Mouse (Mus musculus) myocyte (in vitro differentiated cells): ENCODE measurements around the gene Thap7. TPM values are rescaled to one million over a fixed set of nuclear protein-coding genes. Genes with fewer than 3 reads are reported as not detected.

Experiments used
- H3K27me3 ChIP-seq: one replicate; pipeline ENCODE4 v1.6.1; 2011; ENCODE audit not compliant: control insufficient read depth, insufficient read depth, insufficient read length
- H3K36me3 ChIP-seq: one replicate; pipeline ENCODE4 v1.6.1; 2011; ENCODE audit not compliant: control insufficient read depth, insufficient read depth
- H3K4me2 ChIP-seq: one replicate; pipeline ENCODE4 v1.6.1; 2011; ENCODE audit warnings: low read depth, control low read depth
- H3K4me3 ChIP-seq: one replicate; pipeline ENCODE4 v1.5.1; 2011; ENCODE audit warnings: mild to moderate bottlenecking, control low read depth, moderate library complexity
- H3K79me2 ChIP-seq: one replicate; pipeline ENCODE4 v1.6.1; 2011; ENCODE audit not compliant: control insufficient read depth, insufficient read depth
- H3ac ChIP-seq: one replicate; pipeline ENCODE4 v1.6.1; 2011; ENCODE audit not compliant: control insufficient read depth, insufficient read length
- CEBPB ChIP-seq: IDR thresholded peaks from 2 replicates; pipeline ENCODE4 v1.6.1; 2011; ENCODE audit warnings: mild to moderate bottlenecking, moderate library complexity; ENCODE audit not compliant: poor library complexity, insufficient read depth, severe bottlenecking
- E2F4 ChIP-seq: IDR thresholded peaks from one replicate; pipeline ENCODE4 v1.6.1; 2011; ENCODE audit warnings: mild to moderate bottlenecking, control low read depth, moderate library complexity; ENCODE audit not compliant: insufficient read depth
- MAX ChIP-seq: IDR thresholded peaks from one replicate; pipeline ENCODE4 v1.6.1; 2011; ENCODE audit warnings: low read depth, mild to moderate bottlenecking, control low read depth
- MYOD1 ChIP-seq, 3 experiments: IDR thresholded peaks; one replicate each; pipeline ENCODE4 v1.6.1; 2011; ENCODE audit warnings: control low read depth in 2 of 3, low read depth in 2 of 3, mild to moderate bottlenecking in 2 of 3, moderate library complexity in 1 of 3; ENCODE audit not compliant: insufficient read length in 2 of 3, control insufficient read depth in 1 of 3
- MYOG ChIP-seq, 3 experiments: IDR thresholded peaks; one replicate each; pipeline ENCODE4 v1.6.1; 2011; ENCODE audit warnings: control low read depth in 2 of 3, low read depth in 2 of 3, mild to moderate bottlenecking in 2 of 3; ENCODE audit not compliant: insufficient read length in 2 of 3, control insufficient read depth in 1 of 3, insufficient read depth in 1 of 3
- POLR2A ChIP-seq: IDR thresholded peaks from one replicate; pipeline ENCODE4 v1.6.1; 2011; ENCODE audit warnings: low read depth, mild to moderate bottlenecking, control low read depth, moderate library complexity; ENCODE audit not compliant: insufficient read length
- POLR2AphosphoS2 ChIP-seq: IDR thresholded peaks from one replicate; pipeline ENCODE4 v1.6.1; 2011; ENCODE audit warnings: low read depth, control low read depth; ENCODE audit not compliant: insufficient read length
- REST ChIP-seq: IDR thresholded peaks from one replicate; pipeline ENCODE4 v1.6.1; 2011; ENCODE audit warnings: mild to moderate bottlenecking, control low read depth, moderate library complexity; ENCODE audit not compliant: insufficient read depth, insufficient read length
- SRF ChIP-seq: IDR thresholded peaks from one replicate; pipeline ENCODE4 v1.6.1; 2011; ENCODE audit warnings: low read depth; ENCODE audit not compliant: control insufficient read depth, insufficient read length
- TCF12 ChIP-seq: IDR thresholded peaks from one replicate; pipeline ENCODE4 v1.6.1; 2011; ENCODE audit warnings: mild to moderate bottlenecking, control low read depth; ENCODE audit not compliant: poor library complexity, insufficient read depth, severe bottlenecking
- TCF3 ChIP-seq: IDR thresholded peaks from one replicate; pipeline ENCODE4 v1.6.1; 2011; ENCODE audit warnings: low read depth, control low read depth; ENCODE audit not compliant: insufficient read length
- USF1 ChIP-seq: IDR thresholded peaks from one replicate; pipeline ENCODE4 v1.6.1; 2011; ENCODE audit warnings: low read depth, mild to moderate bottlenecking, control low read depth, moderate library complexity
- polyA plus RNA-seq: library from polyadenylated mRNA; unstranded; fragments of >200 nt; fragmentation: generic; extraction: Trizol; gene quantifications from one replicate; pipeline ENCODE4 v1.2.1, GENCODE M21; 2012; ENCODE audit warnings: missing spikeins

Gene Thap7
- polyA plus RNA-seq, 1 experiment, result 42.6 TPM

DNA sequence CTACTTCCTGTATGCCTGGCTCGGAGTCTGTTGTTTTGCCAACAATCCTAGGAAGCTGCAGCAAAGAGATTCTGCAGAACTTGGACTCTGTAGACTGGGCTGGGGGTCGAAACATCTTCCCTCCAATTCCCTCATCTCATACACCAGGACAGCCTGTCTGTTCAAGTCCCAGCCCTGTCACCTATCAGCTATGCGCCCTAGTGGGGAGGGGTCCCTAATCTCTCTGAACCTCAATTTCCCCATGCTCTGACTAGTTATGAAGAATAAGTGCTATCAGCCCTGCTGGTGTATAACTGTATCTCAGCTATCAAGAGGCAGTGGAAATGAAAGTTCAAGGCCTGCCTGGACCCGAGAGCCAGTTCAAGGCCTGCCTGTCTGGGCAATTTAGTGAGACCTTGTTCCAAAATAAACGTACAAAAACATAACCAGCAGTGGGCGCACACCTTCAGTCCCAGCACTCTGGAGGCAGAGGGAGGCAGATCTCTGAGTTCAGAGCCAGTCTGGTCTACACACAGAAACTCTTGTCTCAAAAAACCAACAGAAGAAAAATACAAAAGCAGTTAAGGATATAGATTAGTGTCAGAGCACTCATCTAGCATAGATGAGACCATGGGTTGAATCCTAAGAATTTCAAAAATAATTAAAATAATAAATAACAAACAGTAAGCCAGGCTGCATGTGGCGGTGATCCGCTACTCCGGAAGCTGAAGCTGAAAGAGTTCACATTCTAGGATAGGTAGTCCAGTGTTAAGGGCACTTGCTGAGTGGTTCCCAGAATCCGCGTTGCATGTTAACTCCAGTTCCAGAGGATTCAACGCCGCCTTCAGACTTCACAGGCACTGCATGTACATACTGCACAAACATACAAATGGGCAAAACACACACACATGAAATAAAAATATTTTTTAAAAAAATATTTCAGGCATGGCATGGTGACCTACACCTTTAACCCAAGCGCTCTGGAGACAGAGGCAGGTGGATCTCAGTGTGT is 42.2 kb downstream of the Thap7 start:
- TF ChIP-seq CEBPB (no peak), MYOG (IDR thresholded peaks at IDR 0.05; ENCODE audit: control insufficient read depth in 1 of 3, insufficient read depth in 1 of 3, insufficient read length in 2 of 3, low read depth in 2 of 3) (no peak), USF1 (no peak), POLR2AphosphoS2 (no peak), E2F4 (no peak), POLR2A (no peak), MYOD1 (IDR thresholded peaks at IDR 0.05; ENCODE audit: control insufficient read depth in 1 of 3, insufficient read length in 2 of 3, low read depth in 2 of 3) (no peak), MAX (no peak), REST (no peak), SRF (no peak), TCF3 (no peak), TCF12 (no peak)
- no peaks in the 10 kb centered on the region for H3K27me3 ChIP-seq
- no peak overlapping the region for H3K4me3 ChIP-seq
- peaks cover 4% of the 10 kb centered on the region for H3K79me2 ChIP-seq
- no peak overlapping the region for H3ac ChIP-seq
- no peak overlapping the region for H3K4me2 ChIP-seq
- peaks cover 11% of the 10 kb centered on the region for H3K36me3 ChIP-seq

DNA sequence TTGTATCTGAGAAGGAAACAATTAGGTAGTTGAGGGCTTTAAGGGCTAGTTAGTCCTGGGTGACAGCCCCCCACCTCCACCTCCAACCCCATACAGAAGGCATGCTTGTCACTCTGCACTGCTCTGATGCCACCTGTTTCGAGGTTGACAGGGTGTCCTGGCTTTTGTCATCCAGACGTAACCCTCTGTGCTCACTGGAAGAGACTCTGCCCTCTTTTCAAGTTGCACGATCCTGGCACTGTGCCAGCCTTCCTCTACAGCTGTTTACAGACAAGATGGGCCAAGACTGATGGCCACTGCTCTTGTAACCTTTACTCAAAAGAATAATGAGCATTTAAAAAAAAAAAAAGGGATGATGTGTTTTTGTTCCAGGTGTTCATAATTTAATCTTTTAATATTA is 44.4 kb downstream of the Thap7 start:
- H3K4me2 ChIP-seq, result no peak overlapping the region
- TF ChIP-seq POLR2AphosphoS2 (no peak), TCF12 (no peak), MYOG (IDR thresholded peaks at IDR 0.05; ENCODE audit: control insufficient read depth in 1 of 3, insufficient read depth in 1 of 3, insufficient read length in 2 of 3, low read depth in 2 of 3) (peak in 2 of 3 experiments; percentile 51 to 52), USF1 (no peak), REST (no peak), SRF (no peak), POLR2A (no peak), TCF3 (no peak), MYOD1 (IDR thresholded peaks at IDR 0.05; ENCODE audit: control insufficient read depth in 1 of 3, insufficient read length in 2 of 3, low read depth in 2 of 3) (peak in 2 of 3 experiments; percentile 41 to 53)
- peaks cover 15% of the 10 kb centered on the region for H3K36me3 ChIP-seq
- no peaks in the 10 kb centered on the region for H3K27me3 ChIP-seq
- H3K79me2 ChIP-seq, result peaks cover 19% of the 10 kb centered on the region
- no peak overlapping the region for H3K4me3 ChIP-seq
- no peak overlapping the region for H3ac ChIP-seq

DNA sequence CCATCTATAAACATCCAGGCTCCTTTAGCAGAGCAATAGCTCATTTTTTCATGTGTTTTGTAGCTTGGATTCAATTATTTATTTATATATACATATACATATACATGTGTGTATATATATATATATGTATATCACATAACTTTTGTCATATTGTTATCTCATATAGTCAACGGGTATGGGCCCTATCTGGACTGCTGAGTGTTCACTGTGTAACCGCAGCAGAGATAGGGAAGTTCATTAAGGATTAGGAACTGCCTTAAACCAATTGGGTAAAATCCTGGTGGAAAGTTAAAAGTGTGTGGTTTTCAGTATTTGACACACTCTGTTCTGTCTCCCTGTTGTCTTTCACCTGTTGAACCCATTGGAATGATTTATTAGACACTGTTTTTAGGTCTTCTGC is 49.5 kb downstream of the Thap7 start:
- Histone ChIP-seq H3ac (no peak overlapping the region), H3K79me2 (peaks cover 69% of the 10 kb centered on the region), H3K36me3 (peaks cover 18% of the 10 kb centered on the region), H3K27me3 (no peaks in the 10 kb centered on the region), H3K4me2 (no peak overlapping the region), H3K4me3 (no peak overlapping the region)
- TF ChIP-seq POLR2AphosphoS2, result no peak
- TF ChIP-seq REST, result no peak
- no peak for TF ChIP-seq TCF12
- TF ChIP-seq POLR2A, result no peak
- TF ChIP-seq MYOD1 (IDR thresholded peaks at IDR 0.05; ENCODE audit: control insufficient read depth in 1 of 3, insufficient read length in 2 of 3, low read depth in 2 of 3), result no peak
- no peak for TF ChIP-seq MAX
- no peak for TF ChIP-seq TCF3
- TF ChIP-seq USF1, result no peak
- TF ChIP-seq E2F4, result no peak
- TF ChIP-seq SRF, result no peak
- no peak for TF ChIP-seq MYOG (IDR thresholded peaks at IDR 0.05; ENCODE audit: control insufficient read depth in 1 of 3, insufficient read depth in 1 of 3, insufficient read length in 2 of 3, low read depth in 2 of 3)
- TF ChIP-seq CEBPB, result no peak

DNA sequence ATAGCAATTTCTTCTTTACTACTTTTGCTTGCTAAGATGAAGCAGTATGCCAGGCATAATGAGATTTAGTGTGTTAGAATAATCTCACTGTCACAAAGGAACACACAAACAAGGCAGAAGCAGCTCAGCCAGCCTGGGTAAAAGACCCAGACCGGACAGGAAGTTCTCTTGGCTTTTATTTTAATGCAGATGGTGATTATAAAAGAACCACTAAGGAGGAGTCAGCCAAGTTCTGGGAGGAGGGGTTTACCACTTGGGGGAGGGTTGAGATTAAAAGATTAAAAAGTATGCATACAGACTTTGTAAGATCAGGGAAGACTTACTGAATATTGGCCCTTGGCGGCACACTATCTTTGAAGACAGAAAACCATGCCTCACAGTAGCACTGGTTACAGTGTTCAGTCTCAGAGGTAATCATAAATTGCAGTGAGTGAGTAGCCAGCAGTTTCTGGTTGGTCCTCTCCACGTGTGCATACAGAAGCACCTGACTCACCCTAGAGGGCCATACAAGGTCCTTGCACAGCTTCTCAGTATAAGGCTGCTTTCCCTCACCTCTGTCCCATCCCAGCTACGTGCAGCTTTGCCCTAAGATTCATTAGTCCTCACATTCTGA is 52.5 kb downstream of the Thap7 start:
- H3K79me2 ChIP-seq, result peaks cover 95% of the 10 kb centered on the region

More for the DNA sequence above, 52.5 kb downstream of the Thap7 start:
- H3ac ChIP-seq, result no peak overlapping the region
- no peak overlapping the region for H3K4me3 ChIP-seq
- no peak overlapping the region for H3K4me2 ChIP-seq
- TF ChIP-seq TCF12 (no peak), POLR2A (no peak), MAX (no peak), CEBPB (no peak), REST (no peak), E2F4 (no peak), POLR2AphosphoS2 (no peak), MYOD1 (IDR thresholded peaks at IDR 0.05; ENCODE audit: control insufficient read depth in 1 of 3, insufficient read length in 2 of 3, low read depth in 2 of 3) (no peak), TCF3 (no peak), USF1 (no peak), SRF (no peak), MYOG (IDR thresholded peaks at IDR 0.05; ENCODE audit: control insufficient read depth in 1 of 3, insufficient read depth in 1 of 3, insufficient read length in 2 of 3, low read depth in 2 of 3) (no peak)
- no peaks in the 10 kb centered on the region for H3K27me3 ChIP-seq
- H3K36me3 ChIP-seq, result peaks cover 4% of the 10 kb centered on the region

Other genes starting within 250 kb of the Thap7 start
- gene Serpind1, start 199.8 kb downstream of the Thap7 start, polyA plus RNA-seq, result 0.10 TPM
- gene Snap29, start 125.2 kb downstream of the Thap7 start, polyA plus RNA-seq, result 12.0 TPM
- 37.8 TPM for gene Pi4ka, start 124.8 kb downstream of the Thap7 start, polyA plus RNA-seq
- 14.8 TPM for gene Crkl, start 79.1 kb downstream of the Thap7 start, polyA plus RNA-seq
- 0.02 TPM for gene Aifm3, start 41.5 kb downstream of the Thap7 start, polyA plus RNA-seq
- gene Lztr1, start 22.4 kb downstream of the Thap7 start, polyA plus RNA-seq, result 84.7 TPM
- 0.08 TPM for gene Lrrc74b, start 30.1 kb upstream of the Thap7 start, polyA plus RNA-seq
- gene P2rx6, start 30.7 kb upstream of the Thap7 start, polyA plus RNA-seq, result 3.3 TPM
- gene Slc7a4, start 52.1 kb upstream of the Thap7 start, polyA plus RNA-seq, result 1.1 TPM
- gene Smpd4, start 88.2 kb upstream of the Thap7 start, polyA plus RNA-seq, result 15.2 TPM
- gene Ccdc74a, start 115.3 kb upstream of the Thap7 start, polyA plus RNA-seq, result 1.5 TPM
- gene Med15, start 201.8 kb upstream of the Thap7 start, polyA plus RNA-seq, result 42.9 TPM
- gene Klhl22, start 228.5 kb upstream of the Thap7 start, polyA plus RNA-seq, result 107 TPM